Mouse (Mus musculus) heart, postnatal 25 days (tissue): Measurements from ENCODE around the gene I0C0044D17Rik. TPM values are rescaled to one million over a fixed set of nuclear protein-coding genes. Genes with fewer than 3 reads are reported as not detected.
"Not testable (repeated sequence)": the region's sequence is repeated elsewhere in the genome, so short reads cannot be mapped to it uniquely, and the experiment has no call there.

Experiments
- DNase-seq: peaks from one replicate; pipeline ENCODE4 v3.0.0; 2022; ENCODE audit warnings: low spot score
- intact Hi-C: fragments of 180-260 bp; cut with DNase I; formaldehyde crosslinking; loops from one replicate; pipeline ENCODE4 v1.15.1; 2025
- total RNA-seq, 2 experiments: library from RNA; stranded (reverse); gene quantifications; 2 replicates each; pipeline ENCODE4 v1.2.3; 2021

I0C0044D17Rik gene
- total RNA-seq: not detected

DNA sequence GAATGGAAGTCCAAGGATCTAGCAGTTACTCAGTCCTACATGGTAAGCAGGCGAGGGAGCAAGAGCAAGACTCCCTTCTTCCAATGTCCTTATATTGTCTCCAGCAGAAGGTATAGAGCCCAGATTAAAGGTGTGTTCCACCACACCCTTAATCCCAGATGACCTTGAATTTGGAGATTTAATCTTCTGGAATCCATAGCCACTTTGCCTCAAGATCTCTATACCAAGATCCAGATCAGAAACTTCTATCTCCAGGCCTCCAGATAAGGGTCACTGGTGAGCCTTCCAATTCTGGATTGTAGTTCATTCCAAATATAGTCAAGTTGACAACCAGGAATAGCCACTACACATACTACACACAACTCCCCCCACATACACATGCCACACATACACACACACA lies at the start of gene I0C0044D17Rik:
I0C0044D17Rik (minus strand) TSS at position 101 of the 400 bp plus-strand sequence.
- DNase-seq, intact Hi-C loops: not testable (repeated sequence)

DNA sequence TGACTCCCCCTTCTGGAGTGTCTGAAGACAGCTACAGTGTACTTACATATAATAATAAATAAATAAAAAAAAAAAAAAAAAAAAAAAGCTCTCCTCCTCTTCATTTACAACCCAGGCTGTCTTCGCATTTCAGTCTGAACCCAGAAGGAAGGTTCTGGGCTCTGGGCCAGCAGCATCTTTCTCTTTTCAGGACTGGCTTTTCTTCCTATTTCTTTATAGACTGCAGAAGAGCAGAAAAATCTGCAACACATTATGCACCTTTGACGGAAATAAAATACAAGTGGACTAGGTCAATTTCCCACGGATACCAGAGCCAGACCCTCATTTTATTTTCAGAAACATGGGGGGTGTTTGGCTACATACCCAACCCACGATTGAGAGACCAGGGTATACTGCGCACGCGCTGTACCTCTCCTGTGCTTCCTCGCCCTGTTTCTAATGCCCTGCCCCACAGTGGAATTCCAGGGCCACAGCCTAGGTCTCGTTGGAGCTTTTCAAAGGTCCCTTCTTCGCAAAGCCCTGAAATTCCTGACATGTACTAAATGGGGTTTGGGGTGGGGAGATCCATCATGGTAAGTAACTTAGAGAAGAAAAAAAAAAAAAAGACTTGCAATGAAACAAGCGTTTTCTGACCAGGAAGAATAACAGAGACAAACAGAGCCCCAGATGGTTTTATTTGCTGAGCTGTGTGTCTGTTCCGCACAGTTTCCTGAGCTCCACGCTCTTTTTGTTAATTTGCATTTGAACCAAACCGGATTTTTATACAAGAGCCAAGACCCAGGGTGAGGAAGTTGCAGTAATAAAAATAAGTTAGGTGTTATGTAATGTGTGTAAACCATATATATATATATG lies 42.0 kb upstream of the I0C0044D17Rik start:
- intact Hi-C loops: no loop called here
- no peak for DNase-seq

DNA sequence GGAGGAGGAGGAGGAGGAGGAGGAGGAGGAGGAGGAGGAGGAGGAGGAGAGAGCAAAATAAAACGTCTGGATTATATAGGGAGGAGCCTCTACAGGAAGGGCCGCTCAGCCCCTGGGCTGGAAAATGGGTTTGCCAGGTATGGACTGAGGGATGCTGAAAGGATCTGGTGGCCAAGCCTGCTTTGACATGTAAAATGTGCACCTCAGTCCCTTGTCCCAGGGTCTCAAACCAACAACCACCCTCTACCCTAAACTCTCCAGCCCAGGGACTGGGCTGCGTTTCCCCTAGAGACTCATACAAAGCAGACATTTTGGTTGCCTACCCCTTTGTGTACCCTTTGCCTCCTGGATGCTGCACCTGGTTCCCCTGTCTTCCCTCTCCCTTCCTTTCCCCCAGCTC lies 40.9 kb upstream of the I0C0044D17Rik start:
- intact Hi-C loops: no loop called here
- no peak for DNase-seq

- no peak for DNase-seq
- intact Hi-C loops: no loop called here
These were observed 40.5 kb upstream of the I0C0044D17Rik start for GRCm38 (mm10) chr4:98864094-98864493.

DNA sequence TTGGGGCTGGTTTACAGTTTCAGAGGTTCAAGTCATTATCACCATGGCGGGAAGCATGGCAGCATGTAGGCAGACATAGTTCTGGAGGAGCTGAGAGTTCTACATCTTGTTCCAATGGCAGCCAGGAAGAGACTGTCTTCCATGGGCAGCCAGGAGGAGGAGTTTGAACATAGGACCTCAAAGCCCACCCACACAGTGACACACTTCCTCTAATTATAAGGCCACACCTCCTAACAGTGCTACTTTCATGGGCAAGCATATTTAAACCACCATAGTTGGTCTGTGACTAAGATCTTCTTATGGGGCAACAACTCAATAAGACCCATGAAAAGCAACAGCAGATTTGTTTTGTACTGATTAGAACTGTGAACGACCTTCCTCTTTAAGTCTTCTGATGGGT lies 39.8 kb upstream of the I0C0044D17Rik start:
- DNase-seq: no peak
- intact Hi-C loops: no loop called here

DNA sequence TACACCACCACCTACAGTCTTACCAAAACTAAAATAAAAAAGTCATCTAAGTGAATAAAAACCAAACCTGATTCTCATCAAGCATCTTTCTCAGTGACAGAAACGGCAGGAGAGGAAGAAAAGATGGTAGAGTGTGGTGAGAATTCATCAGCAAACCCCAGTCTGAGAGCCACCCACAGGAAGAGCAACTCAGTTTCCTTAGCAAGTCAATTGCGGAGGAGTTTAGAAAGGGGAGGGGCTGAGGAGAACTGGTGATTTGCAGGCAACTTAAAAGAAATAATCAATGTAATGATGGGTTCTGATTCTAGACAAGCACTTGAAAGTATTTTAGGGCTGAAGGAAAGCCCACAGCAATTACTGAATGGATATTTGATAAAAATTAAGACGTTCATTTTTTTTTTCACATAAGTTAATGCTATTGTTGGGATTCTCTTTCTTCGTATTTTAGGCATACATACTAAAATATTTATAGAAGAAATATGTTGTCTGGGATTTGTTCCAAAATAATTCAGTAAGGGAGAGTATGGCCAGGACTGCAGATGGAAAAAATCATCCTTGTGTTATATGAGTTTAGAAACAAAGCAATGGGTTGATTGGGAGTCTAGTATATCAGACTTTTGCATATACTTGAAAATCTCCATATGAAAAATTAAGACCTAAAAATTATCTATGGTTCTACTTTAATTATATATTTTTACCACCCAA lies 34.7 kb upstream of the I0C0044D17Rik start:
- DNase-seq: no peak
- intact Hi-C loops: no loop called here

DNA sequence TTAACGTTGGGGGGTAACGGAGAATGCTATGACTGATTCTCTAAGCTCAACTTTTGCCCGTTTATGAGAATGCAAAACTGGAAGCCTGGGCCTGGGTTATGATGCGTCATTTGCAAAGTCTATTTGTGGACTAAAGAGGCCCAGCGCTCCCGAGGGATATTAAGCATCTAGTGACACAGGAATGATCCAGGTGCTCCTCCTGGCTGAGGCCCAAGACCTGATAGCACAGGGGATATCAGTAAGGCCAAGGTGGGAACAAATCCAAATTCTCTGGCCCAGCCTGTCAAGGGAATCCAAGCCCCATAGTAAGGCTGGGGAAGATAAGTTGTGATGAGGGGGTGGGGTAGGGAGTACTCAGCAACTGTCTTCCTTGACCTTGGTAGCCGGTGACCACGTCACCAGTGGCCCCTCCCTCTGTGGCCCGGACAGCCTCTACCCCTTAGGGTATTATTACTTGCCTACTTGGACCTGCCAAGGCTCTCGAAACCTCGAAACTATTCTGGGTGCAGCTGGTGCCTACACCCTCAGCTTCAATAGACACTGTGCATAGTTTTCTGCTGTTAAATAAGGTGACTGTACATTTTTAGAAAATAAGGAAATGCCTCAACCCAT lies 33.5 kb upstream of the I0C0044D17Rik start:
- DNase-seq: no peak
- intact Hi-C loops: no loop called here

DNA sequence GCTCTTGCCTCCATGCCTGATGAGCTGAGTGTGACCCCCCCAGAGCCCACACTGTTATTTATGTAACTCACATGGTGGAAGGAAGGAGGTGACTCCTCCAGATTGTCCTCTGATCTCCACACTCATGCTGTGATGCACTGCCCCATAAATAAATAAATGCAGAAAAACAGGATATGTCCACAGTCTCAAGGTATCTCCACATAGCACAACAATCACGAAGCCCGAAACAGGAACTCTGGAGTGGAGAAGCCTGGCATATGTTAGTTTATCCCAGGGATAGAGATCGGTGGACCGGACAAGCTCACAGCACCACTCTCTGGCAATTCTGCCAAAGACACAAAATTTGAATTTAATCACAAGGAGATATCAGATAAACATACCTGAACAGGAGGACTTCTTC lies 30.3 kb upstream of the I0C0044D17Rik start:
- no peak for DNase-seq
- intact Hi-C loops: no loop called here

- intact Hi-C loops, DNase-seq: not testable (repeated sequence)
These were observed 26.8 kb upstream of the I0C0044D17Rik start for GRCm38 (mm10) chr4:98850485-98850884.

GRCm38 (mm10) chr4:98847120-98847885 lies 23.7 kb upstream of the I0C0044D17Rik start:
- DNase-seq: no peak

DNA sequence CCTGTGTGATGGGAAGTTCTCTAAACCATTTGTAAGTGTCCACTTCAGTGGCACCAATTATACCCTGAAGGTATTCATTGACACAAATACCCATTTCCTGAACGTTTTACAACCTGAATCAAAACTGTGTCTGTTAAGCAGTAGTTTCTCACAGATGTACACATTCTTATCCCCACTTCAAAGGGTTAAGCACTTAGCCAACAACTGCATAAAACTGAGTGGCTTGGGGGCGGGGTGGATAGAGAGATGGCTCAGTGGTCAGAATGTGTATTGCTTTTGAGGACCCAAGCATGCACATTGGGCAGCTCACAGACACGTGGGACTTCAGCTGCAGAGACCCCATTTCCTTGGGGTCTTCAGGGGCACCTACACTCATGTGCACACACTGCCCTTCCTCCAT lies 22.8 kb upstream of the I0C0044D17Rik start:
- no peak for DNase-seq

More at GRCm38 (mm10) chr4:98847120-98847885, 23.7 kb upstream of the I0C0044D17Rik start:
- intact Hi-C loops: no loop called here

DNA sequence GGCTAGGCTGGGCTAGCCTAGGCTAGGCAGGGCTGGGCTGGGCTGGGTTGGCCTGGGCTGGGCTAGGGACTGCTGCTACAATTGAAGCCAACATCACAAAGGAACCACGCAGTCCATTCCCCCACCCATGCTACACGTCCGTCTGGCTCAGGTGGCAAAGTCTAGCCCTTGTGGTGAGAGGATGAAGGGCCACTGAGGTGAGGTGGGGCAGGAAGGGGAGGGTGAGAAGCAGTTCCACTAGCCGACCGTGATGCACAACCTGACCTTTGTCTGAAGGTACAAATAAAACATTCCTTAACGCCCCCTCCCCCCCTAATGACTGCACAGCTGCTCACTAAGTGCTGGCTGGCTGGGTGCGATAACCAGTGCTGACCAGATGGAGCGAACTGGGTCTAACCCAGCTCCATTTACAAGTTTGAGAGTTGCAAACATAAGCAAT lies 22.1 kb upstream of the I0C0044D17Rik start:
- intact Hi-C loops: no loop called here
- no peak for DNase-seq

More for the DNA sequence above, 22.8 kb upstream of the I0C0044D17Rik start:
- intact Hi-C loops: no loop called here

GRCm38 (mm10) chr4:98845201-98845600 lies 21.6 kb upstream of the I0C0044D17Rik start:
- no peak for DNase-seq
- intact Hi-C loops: no loop called here

- DNase-seq: no peak
- intact Hi-C loops: no loop called here
These were observed 20.4 kb upstream of the I0C0044D17Rik start for GRCm38 (mm10) chr4:98843906-98844597.

- DNase-seq, intact Hi-C loops: not testable (repeated sequence)
These were observed 17.6 kb upstream of the I0C0044D17Rik start for GRCm38 (mm10) chr4:98841251-98841650.

- no peak for DNase-seq
- intact Hi-C loops: no loop called here
These were observed 16.9 kb upstream of the I0C0044D17Rik start for GRCm38 (mm10) chr4:98840526-98840925.

DNA sequence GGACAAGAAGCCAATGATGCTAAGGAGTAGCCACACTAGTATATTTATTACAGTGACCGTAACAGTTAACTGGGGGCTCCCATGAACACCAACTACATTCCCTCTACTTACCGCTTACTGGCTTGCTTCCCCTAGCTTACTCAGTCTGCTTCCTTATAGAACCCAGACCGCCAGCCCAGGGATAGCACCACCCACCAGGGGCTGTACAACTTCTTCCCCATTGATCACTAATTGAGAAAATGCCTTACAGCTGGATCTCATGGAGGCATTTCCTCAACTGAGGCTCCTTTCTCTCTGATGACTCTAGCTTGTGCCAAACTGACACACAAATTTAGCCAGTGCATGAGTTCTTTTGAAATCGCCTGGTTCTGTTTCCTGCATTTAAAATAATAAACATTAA lies 15.3 kb upstream of the I0C0044D17Rik start:
- no peak for DNase-seq
- intact Hi-C loops: no loop called here

- intact Hi-C loops: no loop called here
- DNase-seq: no peak
These were observed 14.3 kb upstream of the I0C0044D17Rik start for GRCm38 (mm10) chr4:98837715-98838505.

GRCm38 (mm10) chr4:98836519-98836918 lies 12.9 kb upstream of the I0C0044D17Rik start:
- intact Hi-C loops: no loop called here
- DNase-seq: no peak
